Mouse (Mus musculus) intestine, postnatal 0 days (tissue): ENCODE measurements around the gene Cdcp2. TPM values are rescaled to one million over a fixed set of nuclear protein-coding genes. Genes with fewer than 3 reads are reported as not detected.

ENCODE experiments used
- ATAC-seq: fragments of 200-750 bp; cut with Nextera tagmentation; 2 replicates; pipeline ENCODE4 v1.8.0; 2017; ENCODE audit warnings: mild to moderate bottlenecking, moderate TSS enrichment, moderate library complexity
- H3K27ac ChIP-seq: fragments of 300-500 bp; sonication (generic); 2 replicates; pipeline ENCODE4 v1.5.1; 2014; ENCODE audit warnings: mild to moderate bottlenecking, low read depth, low read length, moderate library complexity
- H3K27me3 ChIP-seq: fragments of 300-500 bp; sonication (generic); replicated peaks from 2 replicates; pipeline ENCODE4 v1.6.1; 2014; ENCODE audit warnings: low read length, mixed read lengths; ENCODE audit not compliant: control insufficient read depth, insufficient read depth
- H3K36me3 ChIP-seq: fragments of 300-500 bp; sonication (generic); 2 replicates; pipeline ENCODE4 v1.6.1; 2014; ENCODE audit warnings: mild to moderate bottlenecking, moderate library complexity; ENCODE audit not compliant: control insufficient read depth, insufficient read depth
- H3K4me1 ChIP-seq: fragments of 300-500 bp; sonication (generic); replicated peaks from 2 replicates; pipeline ENCODE4 v1.6.1; 2014; ENCODE audit warnings: antibody characterized with exemption, low read length, mixed read lengths; ENCODE audit not compliant: control insufficient read depth, insufficient read depth
- H3K4me2 ChIP-seq: fragments of 300-500 bp; sonication (generic); replicated peaks from 2 replicates; pipeline ENCODE4 v1.6.1; 2014; ENCODE audit warnings: low read depth, mild to moderate bottlenecking, moderate library complexity
- H3K4me3 ChIP-seq: fragments of 300-500 bp; sonication (generic); 2 replicates; pipeline ENCODE4 v1.5.1; 2014; ENCODE audit warnings: low read depth, low read length
- H3K9ac ChIP-seq: fragments of 300-500 bp; sonication (generic); 2 replicates; pipeline ENCODE4 v1.6.1; 2014; ENCODE audit warnings: mild to moderate bottlenecking, low read depth, low read length
- H3K9me3 ChIP-seq: fragments of 300-500 bp; sonication (generic); 2 replicates; pipeline ENCODE4 v1.6.1; 2016; ENCODE audit warnings: mixed run types; ENCODE audit not compliant: control insufficient read depth
- CTCF ChIP-seq: sonication (generic); IDR thresholded peaks from 2 replicates; pipeline ENCODE4 v1.5.1; 2016; ENCODE audit warnings: low read depth, mild to moderate bottlenecking, control low read depth, antibody characterized with exemption, moderate library complexity
- WGBS: fragments of 180-500 bp; shearing (Covaris S2); extraction: QIAGEN DNeasy Blood & Tissue Kit; methylation state at CpG from one replicate; pipeline ENCODE4 v1.1.7; 2014; 5-methylcytosine and 5-hydroxymethylcytosine counted together
- polyA plus RNA-seq: library from polyadenylated mRNA; unstranded; fragments of >200 nt; fragmentation: Nextera tagmentation; extraction: Ambion mirVana; gene quantifications from 2 replicates; pipeline ENCODE4 v1.2.1, GENCODE M21; 2015

Gene Cdcp2
- polyA plus RNA-seq, 1 experiment from 2014 or later, result not detected

GRCm38 (mm10) chr4:107083126-107083525, 13.6 kb upstream of the Cdcp2 start:
- WGBS, result 95% methylated on average over 4 of the region's 4 CpGs
- Histone ChIP-seq H3K27ac (no peak overlapping the region), H3K36me3 (no peaks in the 10 kb centered on the region), H3K4me2 (no peak overlapping the region), H3K9ac (no peak overlapping the region), H3K4me1 (no peaks in the 10 kb centered on the region), H3K27me3 (no peaks in the 10 kb centered on the region), H3K9me3 (no peaks in the 10 kb centered on the region), H3K4me3 (no peak overlapping the region)
- no peak for TF ChIP-seq CTCF
- no peak for ATAC-seq

- TF ChIP-seq CTCF, result no peak
- 41% methylated on average over 1 of the region's 1 CpGs for WGBS
- Histone ChIP-seq H3K27me3 (no peaks in the 10 kb centered on the region), H3K9ac (no peak overlapping the region), H3K9me3 (no peaks in the 10 kb centered on the region), H3K36me3 (no peaks in the 10 kb centered on the region), H3K4me3 (no peak overlapping the region), H3K4me2 (no peak overlapping the region), H3K4me1 (no peaks in the 10 kb centered on the region), H3K27ac (no peak overlapping the region)
- ATAC-seq, result no peak
These were observed 12.3 kb upstream of the Cdcp2 start for GRCm38 (mm10) chr4:107084343-107084742.

DNA sequence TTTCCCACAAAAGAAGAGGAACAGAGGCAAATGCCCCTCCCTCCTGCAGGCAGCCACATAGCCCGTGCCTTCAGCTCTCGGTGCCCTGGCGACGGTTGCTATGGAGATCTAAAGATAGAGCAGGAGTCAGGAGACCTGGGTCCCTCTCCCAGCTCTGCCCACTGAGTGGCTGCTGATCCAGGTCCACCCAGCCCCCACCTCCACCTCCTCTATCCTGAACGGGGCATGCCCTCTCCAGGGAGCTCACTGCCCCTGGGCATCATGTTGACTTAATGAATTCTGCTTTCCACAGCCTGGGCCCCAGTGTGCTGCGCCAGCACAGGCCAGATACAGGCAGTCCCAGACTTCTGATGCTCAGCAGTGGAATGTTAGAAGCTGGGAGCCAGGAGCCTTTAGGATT, 11.8 kb upstream of the Cdcp2 start:
- TF ChIP-seq CTCF, result no peak
- H3K9ac ChIP-seq, result no peak overlapping the region
- H3K27ac ChIP-seq, result no peak overlapping the region
- H3K4me1 ChIP-seq, result no peaks in the 10 kb centered on the region
- H3K9me3 ChIP-seq, result no peaks in the 10 kb centered on the region
- ATAC-seq, result 0 out of 2 replicates have a peak, but pooled peaks have one; percentile 16
- H3K4me2 ChIP-seq, result no peak overlapping the region
- H3K36me3 ChIP-seq, result no peaks in the 10 kb centered on the region
- H3K4me3 ChIP-seq, result no peak overlapping the region
- H3K27me3 ChIP-seq, result no peaks in the 10 kb centered on the region
- 31% methylated on average over 6 of the region's 6 CpGs for WGBS

GRCm38 (mm10) chr4:107091696-107092095, 5.0 kb upstream of the Cdcp2 start:
- no peak overlapping the region for H3K27ac ChIP-seq
- H3K9me3 ChIP-seq, result no peaks in the 10 kb centered on the region
- no peaks in the 10 kb centered on the region for H3K27me3 ChIP-seq
- TF ChIP-seq CTCF, result no peak
- H3K9ac ChIP-seq, result no peak overlapping the region
- H3K4me1 ChIP-seq, result peaks cover 5% of the 10 kb centered on the region; the same call in 1 of the 2 replicates
- WGBS, result 85% methylated on average over 14 of the region's 14 CpGs
- no peak overlapping the region for H3K4me3 ChIP-seq
- no peaks in the 10 kb centered on the region for H3K36me3 ChIP-seq
- no peak for ATAC-seq
- no peak overlapping the region for H3K4me2 ChIP-seq

- no peak for TF ChIP-seq CTCF
These were observed 2.1 kb upstream of the Cdcp2 start for GRCm38 (mm10) chr4:107094484-107095187.

DNA sequence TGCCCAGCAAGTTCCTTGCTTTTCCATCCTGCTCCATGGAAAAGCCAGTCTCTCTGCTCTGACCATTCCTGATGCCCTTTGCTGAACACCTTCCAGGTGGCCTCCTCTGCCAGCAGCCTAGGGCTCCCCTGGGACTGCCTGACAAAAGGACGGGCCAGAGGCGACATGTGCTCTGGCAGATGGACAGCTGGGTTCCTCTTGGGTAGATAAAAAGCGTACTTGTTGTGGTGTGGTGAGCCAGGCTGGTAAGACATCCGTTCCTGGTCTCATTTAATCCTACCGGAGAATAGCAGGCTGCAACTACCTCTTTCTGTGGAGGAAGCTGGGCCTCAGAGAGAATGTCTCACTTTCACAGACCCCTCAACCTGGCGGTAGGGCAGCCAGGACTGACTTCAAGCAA, 648 bp upstream of the Cdcp2 start:
- no peak overlapping the region for H3K4me2 ChIP-seq
- no peaks in the 10 kb centered on the region for H3K27me3 ChIP-seq
- peaks cover 5% of the 10 kb centered on the region; the same call in 1 of the 2 replicates for H3K4me1 ChIP-seq
- H3K9ac ChIP-seq, result no peak overlapping the region
- TF ChIP-seq CTCF, result no peak
- no peak overlapping the region for H3K27ac ChIP-seq
- H3K36me3 ChIP-seq, result no peaks in the 10 kb centered on the region
- WGBS, result 68% methylated on average over 6 of the region's 6 CpGs
- H3K4me3 ChIP-seq, result no peak overlapping the region
- no peak for ATAC-seq
- no peaks in the 10 kb centered on the region for H3K9me3 ChIP-seq

More at GRCm38 (mm10) chr4:107094484-107095187, 2.1 kb upstream of the Cdcp2 start:
- Histone ChIP-seq H3K9ac (no peak overlapping the region), H3K27ac (no peak overlapping the region), H3K4me2 (no peak overlapping the region), H3K9me3 (no peaks in the 10 kb centered on the region), H3K4me3 (no peak overlapping the region), H3K4me1 (peaks cover 5% of the 10 kb centered on the region; the same call in 1 of the 2 replicates), H3K36me3 (no peaks in the 10 kb centered on the region), H3K27me3 (no peaks in the 10 kb centered on the region)
- ATAC-seq, result no peak
- WGBS, result 73% methylated on average over 16 of the region's 16 CpGs

DNA sequence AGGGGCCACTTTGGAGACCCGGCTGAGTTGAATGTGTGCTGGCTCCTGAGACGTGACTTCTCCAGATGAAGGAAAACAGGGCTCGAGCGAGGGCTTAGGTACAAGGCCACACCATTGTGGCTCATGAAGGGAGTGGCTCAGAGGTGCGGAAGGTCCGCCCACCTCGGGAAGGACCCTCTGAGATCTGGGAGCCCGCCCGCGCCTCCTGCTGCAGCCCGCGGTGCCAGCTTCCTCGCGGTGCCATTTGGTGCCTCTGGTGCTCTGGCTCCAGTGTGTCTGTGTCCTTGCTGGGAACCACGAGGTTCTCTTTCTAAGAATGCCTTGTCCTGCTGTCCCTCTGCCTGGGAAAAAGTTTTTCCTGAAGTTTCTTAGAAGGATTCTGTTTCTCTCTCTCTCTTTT, 1.2 kb downstream of the Cdcp2 start:
- no peaks in the 10 kb centered on the region for H3K9me3 ChIP-seq
- WGBS, result 55% methylated on average over 15 of the region's 15 CpGs
- no peak overlapping the region for H3K27ac ChIP-seq
- no peak overlapping the region for H3K9ac ChIP-seq
- no peak for TF ChIP-seq CTCF
- no peak for ATAC-seq
- H3K4me1 ChIP-seq, result peaks cover 5% of the 10 kb centered on the region; the same call in 1 of the 2 replicates
- no peaks in the 10 kb centered on the region for H3K27me3 ChIP-seq
- no peak overlapping the region for H3K4me2 ChIP-seq
- no peak overlapping the region for H3K4me3 ChIP-seq
- no peaks in the 10 kb centered on the region for H3K36me3 ChIP-seq
